Mouse (Mus musculus) mouse trophoblast stem cell (cell line): ENCODE results near the gene Styx.
"Not testable (repeated sequence)": the region's sequence is repeated elsewhere in the genome, so short reads cannot be mapped to it uniquely, and the experiment has no call there.

Experiments
- in situ Hi-C, 2 experiments: fragments of 300-500 bp; cut with MseI, MboI; formaldehyde crosslinking; loops; 2 replicates in 1 of 2; 3 replicates in 1 of 2; pipeline ENCODE4 v1.15.1; 2025

Styx gene

GRCm38 (mm10) chr14:45364211-45365195, 13.6 kb downstream of the Styx start:
- in situ Hi-C loops = no loop called here

DNA sequence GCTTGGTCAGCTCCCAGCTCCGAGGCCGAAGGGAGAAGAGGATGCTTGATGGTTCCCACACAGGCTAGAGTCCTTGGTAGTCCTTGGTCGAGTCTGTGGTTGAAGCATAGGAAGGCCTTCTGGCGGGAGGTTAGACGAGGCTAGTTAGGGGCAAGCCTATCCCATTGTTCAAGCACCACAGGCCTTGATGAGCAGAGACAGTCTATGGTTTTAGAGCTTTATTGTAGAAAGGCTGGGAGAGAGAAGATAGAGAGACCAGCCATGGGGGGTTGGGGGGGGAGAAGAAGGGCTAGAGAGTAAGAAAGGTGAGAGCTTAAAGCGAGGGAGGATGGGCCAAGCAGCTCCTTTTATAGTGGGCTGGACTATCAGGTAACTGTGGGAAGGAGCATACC, 14.3 kb downstream of the Styx start:
- in situ Hi-C loops = no loop called here

GRCm38 (mm10) chr14:45378771-45379170, 27.9 kb downstream of the Styx start:
- in situ Hi-C loops = no loop called here

- in situ Hi-C loops = no loop called here
Measured at GRCm38 (mm10) chr14:45380756-45381155, 29.9 kb downstream of the Styx start.

- in situ Hi-C loops = no loop called here
Measured at GRCm38 (mm10) chr14:45382912-45383311, 32.0 kb downstream of the Styx start.

DNA sequence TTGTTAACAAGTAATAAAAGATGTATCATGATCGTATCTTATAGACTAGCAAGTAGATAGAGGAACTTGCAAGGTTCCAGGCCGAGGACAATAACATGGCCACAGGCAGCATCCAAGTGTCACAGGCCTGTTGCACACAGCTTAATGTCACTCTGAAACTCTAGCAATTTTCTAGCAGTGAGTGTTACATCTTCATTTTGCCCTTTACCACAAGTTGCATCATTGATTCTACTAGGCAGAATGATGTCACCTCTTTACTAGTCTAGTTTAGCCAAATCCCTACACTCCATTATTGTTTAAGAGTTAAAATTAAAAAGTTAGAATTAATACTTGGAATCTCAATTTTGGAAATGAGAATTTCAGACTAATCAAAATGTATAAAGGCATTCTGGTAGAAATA, 34.7 kb downstream of the Styx start:
- in situ Hi-C loops = no loop called here

- in situ Hi-C loops = no loop called here
Measured at GRCm38 (mm10) chr14:45387480-45387879, 36.6 kb downstream of the Styx start.

DNA sequence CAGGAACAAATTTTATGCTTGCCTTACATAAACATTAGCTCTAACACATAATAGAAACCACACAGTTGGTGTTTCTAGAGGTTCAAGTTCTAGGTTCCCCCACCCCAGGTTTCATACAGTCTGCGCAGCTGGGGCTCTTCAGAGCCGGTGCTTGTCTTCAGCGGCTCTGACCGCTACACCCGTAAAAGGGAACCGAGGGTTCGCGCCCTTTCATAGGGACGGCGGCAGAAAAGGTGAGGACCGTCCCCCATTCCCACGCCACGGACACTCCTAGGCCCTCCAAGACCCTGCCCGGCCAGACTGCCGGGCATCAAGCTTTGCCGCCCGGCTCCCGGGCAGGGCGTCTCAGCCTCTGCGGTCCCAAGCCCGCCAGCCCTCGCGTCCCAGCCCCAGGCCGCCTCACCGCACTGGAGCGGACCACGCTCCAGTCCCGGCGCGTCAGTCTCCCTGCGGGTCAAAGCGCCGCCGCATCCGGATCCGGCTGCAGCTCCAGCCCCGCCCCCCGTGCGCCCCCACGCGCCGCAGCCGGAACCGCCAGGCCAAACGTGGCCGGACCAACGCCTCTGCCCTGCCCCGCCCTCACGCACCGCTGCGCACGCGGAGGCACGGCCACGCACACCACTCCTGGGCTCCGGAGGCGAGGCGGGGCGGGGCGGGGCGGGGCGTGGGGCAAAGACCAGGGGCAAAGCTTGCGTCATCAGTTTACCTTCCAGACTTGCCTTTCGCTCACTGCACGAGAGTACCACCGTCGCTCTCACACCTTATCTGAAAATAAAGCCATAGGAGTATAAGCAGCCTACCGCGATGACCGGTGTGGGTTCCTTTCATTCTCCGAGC, 37.7 kb downstream of the Styx start:
- in situ Hi-C loops = no loop called here

- in situ Hi-C loops = no loop called here
Measured at GRCm38 (mm10) chr14:45389194-45389593, 38.3 kb downstream of the Styx start.

GRCm38 (mm10) chr14:45399836-45400235, 48.9 kb downstream of the Styx start:
- in situ Hi-C loops = no loop called here

DNA sequence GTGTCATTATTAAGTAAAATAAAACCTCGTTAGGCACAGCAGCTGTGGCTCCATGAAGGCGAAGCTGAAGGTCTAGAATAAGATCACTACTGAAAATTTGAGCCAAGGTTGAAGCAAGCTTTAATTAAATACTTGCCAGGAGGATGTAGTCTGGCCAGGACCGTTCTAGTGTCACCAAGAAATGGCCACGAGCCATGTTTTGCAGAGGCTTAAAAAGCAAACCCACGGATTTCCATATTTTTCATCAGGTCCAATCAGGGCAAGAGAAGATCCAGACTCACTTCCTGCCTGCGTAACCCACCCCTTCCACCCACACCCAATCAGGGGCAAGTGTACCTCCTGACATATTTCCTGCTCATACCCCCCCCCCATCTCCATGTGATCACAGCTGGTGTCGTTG, 52.8 kb downstream of the Styx start:
- in situ Hi-C loops = no loop called here

- in situ Hi-C loops = not testable (repeated sequence)
Measured at GRCm38 (mm10) chr14:45404813-45405212, 53.9 kb downstream of the Styx start, which contains the start of gene Gnpnat1. TSS of gene Gnpnat1 (minus strand) at chr14:45404913.

DNA sequence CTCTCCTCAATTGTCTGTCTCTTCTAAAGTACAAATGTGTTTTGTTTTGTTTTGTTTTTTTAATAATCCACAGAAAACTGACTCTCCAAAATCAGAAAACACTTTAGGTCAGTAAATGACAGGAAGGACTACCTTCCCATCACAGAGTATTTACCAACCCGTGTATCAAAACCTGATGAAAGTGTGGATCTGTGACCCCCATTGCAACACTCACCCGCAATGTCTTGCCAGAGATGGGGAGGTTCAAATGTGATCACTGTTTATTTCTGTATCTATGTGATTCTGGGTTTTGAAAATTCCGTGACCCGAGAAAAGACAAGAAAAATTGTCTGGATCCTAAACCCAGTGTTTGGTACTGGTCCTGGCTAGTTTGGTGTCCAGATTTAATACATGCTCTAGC, 65.4 kb downstream of the Styx start:
- in situ Hi-C loops = no loop called here

DNA sequence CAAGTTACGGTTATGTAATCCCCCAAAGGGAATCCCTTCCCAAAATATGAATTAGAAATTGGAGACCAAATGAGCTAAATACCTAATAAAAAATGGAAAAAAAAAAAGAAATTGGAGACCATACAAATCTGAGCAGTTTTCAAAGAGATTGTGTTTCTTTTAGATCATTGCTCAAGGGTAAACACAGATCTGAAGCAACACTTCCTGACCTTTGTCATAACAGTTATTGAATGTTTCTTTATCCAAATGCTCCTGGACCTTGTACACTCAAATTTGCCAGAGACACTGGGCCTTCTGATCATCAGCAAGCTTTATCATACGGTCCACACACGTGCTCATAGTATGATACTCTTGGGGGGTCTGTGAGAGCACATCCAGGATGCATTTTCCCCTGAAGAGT, 67.7 kb downstream of the Styx start:
- in situ Hi-C loops = no loop called here

DNA sequence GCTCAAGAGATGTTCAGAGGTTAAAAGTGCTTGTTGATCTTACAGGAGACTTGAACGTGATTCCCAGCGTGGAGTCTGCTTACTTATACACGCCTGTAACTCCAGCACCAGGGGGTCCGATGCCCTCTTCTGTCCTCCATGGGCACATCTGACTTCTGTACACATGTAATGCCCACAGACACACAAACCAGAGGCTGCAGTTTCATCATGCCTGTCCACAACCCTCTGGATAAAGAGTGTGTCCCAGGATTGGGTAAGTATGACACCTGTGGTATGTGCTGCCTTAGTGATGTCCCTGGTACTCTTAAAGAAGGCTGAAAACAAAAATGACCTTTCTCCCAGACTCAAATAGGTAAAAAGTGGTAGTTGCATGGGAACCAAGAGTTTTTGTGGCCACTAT, 68.4 kb downstream of the Styx start:
- in situ Hi-C loops = no loop called here

- in situ Hi-C loops = no loop called here
Measured at GRCm38 (mm10) chr14:45422371-45422770, 71.5 kb downstream of the Styx start.

DNA sequence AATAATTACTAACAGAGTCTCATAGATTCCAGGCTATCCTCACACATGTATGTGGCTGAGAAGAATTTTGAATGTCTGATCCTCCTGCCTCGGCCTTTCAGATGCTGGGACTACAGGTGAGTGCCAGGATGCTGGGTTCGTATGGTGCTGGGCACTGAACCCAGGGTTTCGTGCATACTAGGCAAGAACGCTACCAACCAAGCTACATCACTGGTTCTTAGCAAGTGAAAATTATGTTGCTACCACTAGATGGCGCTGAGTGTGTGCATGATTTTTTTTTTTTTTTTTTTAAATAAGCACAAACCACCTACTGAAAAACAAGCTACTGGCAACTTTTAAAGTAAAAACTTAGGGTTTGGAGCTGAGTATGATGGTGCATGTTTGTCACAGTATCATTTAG, 72.3 kb downstream of the Styx start:
- in situ Hi-C loops = no loop called here

- in situ Hi-C loops = no loop called here
Measured at GRCm38 (mm10) chr14:45430066-45430842, 79.4 kb downstream of the Styx start.

GRCm38 (mm10) chr14:45432003-45432402, 81.1 kb downstream of the Styx start:
- in situ Hi-C loops = no loop called here

- in situ Hi-C loops = no loop called here
Measured at GRCm38 (mm10) chr14:45434220-45434619, 83.3 kb downstream of the Styx start.

- in situ Hi-C loops = no loop called here
Measured at GRCm38 (mm10) chr14:45438250-45438930, 87.5 kb downstream of the Styx start.
